Mouse (Mus musculus) limb, embryonic 14.5 days (tissue): ENCODE results near the gene Tesmin. TPM values are rescaled to one million over a fixed set of nuclear protein-coding genes. Genes with fewer than 3 reads are reported as not detected.

Experiments
- ATAC-seq: fragments of 200-750 bp; cut with Nextera tagmentation; 2 replicates; pipeline ENCODE4 v1.8.0; 2017; ENCODE audit warnings: low read depth, moderate number of reproducible peaks, moderate TSS enrichment; ENCODE audit not compliant: low FRiP score
- DNase-seq: peaks from one replicate; pipeline ENCODE4 v3.0.0-alpha.2; 2015; ENCODE audit warnings: low spot score
- H3K27ac ChIP-seq: fragments of 300-500 bp; sonication (generic); replicated peaks from 2 replicates; pipeline ENCODE4 v1.5.1; 2014; ENCODE audit warnings: low read depth, mild to moderate bottlenecking, low read length, moderate library complexity, mixed read lengths
- H3K27me3 ChIP-seq: fragments of 300-500 bp; sonication (generic); 2 replicates; pipeline ENCODE4 v1.6.1; 2014; ENCODE audit warnings: low read length, mixed read lengths; ENCODE audit not compliant: control insufficient read depth, insufficient read depth
- H3K36me3 ChIP-seq: fragments of 300-500 bp; sonication (generic); 2 replicates; pipeline ENCODE4 v1.6.1; 2014; ENCODE audit warnings: mild to moderate bottlenecking, low read length, moderate library complexity, mixed read lengths; ENCODE audit not compliant: control insufficient read depth, insufficient read depth
- H3K4me1 ChIP-seq: fragments of 300-500 bp; sonication (generic); 2 replicates; pipeline ENCODE4 v1.6.1; 2014; ENCODE audit warnings: antibody characterized with exemption, low read length, mixed read lengths; ENCODE audit not compliant: control insufficient read depth, insufficient read depth
- H3K4me2 ChIP-seq: fragments of 300-500 bp; sonication (generic); replicated peaks from 2 replicates; pipeline ENCODE4 v1.6.1; 2014; ENCODE audit warnings: low read depth, mild to moderate bottlenecking, low read length, moderate library complexity; ENCODE audit not compliant: severe bottlenecking
- H3K4me3 ChIP-seq: fragments of 300-500 bp; sonication (generic); replicated peaks from 2 replicates; pipeline ENCODE4 v1.5.1; 2014; ENCODE audit warnings: low read length
- H3K9ac ChIP-seq: fragments of 300-500 bp; sonication (generic); 2 replicates; pipeline ENCODE4 v1.6.1; 2014; ENCODE audit warnings: mild to moderate bottlenecking, low read depth, low read length, moderate library complexity; ENCODE audit not compliant: severe bottlenecking
- H3K9me3 ChIP-seq: fragments of 300-500 bp; sonication (generic); 2 replicates; pipeline ENCODE4 v1.6.1; 2016; ENCODE audit warnings: low read length; ENCODE audit not compliant: control insufficient read depth
- POLR2A ChIP-seq: fragments of 200-500 bp; IDR thresholded peaks from 2 replicates; pipeline ENCODE4 v1.8.0; 2012; ENCODE audit warnings: inconsistent platforms, mild to moderate bottlenecking, moderate library complexity, borderline replicate concordance; ENCODE audit not compliant: insufficient read depth, insufficient read length; ENCODE audit errors: extremely low read depth
- WGBS: fragments of 180-500 bp; shearing (Covaris S2); extraction: QIAGEN DNeasy Blood & Tissue Kit; methylation state at CpG from one replicate; pipeline ENCODE4 v1.1.7; 2014; 5-methylcytosine and 5-hydroxymethylcytosine counted together
- polyA plus RNA-seq, 2 experiments: library from polyadenylated mRNA; depleted of rRNA in 1 of 2; stranded (reverse) in 1 of 2; unstranded in 1 of 2; fragments of >200 nt; fragmentation: Nextera tagmentation in 1 of 2; extraction: Ambion mirVana in 1 of 2; gene quantifications; 2 replicates each; pipeline versions ENCODE4 v1.2.1 to v1.2.3; 2012 to 2014

Gene Tesmin
- polyA plus RNA-seq, 2 experiments: 0.29 to 0.34 TPM

- Histone ChIP-seq H3K36me3 (no peaks in the 10 kb centered on the region), H3K4me2 (no peak overlapping the region), H3K9me3 (no peaks in the 10 kb centered on the region), H3K27me3 (no peaks in the 10 kb centered on the region), H3K27ac (no peak overlapping the region), H3K4me1 (no peaks in the 10 kb centered on the region), H3K9ac (no peak overlapping the region), H3K4me3 (no peak overlapping the region)
- no peak for TF ChIP-seq POLR2A
- 65% methylated on average over 6 of the region's 6 CpGs for WGBS
- peak; percentile 11 for DNase-seq
- ATAC-seq: peak; percentile 26; the same call in 1 of the 2 replicates
These were observed 33.8 kb downstream of the Tesmin start for GRCm38 (mm10) chr19:3422488-3422887.

GRCm38 (mm10) chr19:3422981-3423380 lies 34.3 kb downstream of the Tesmin start:
- Histone ChIP-seq H3K4me3 (no peak overlapping the region), H3K9me3 (no peaks in the 10 kb centered on the region), H3K27me3 (no peaks in the 10 kb centered on the region), H3K36me3 (no peaks in the 10 kb centered on the region), H3K9ac (no peak overlapping the region), H3K4me1 (no peaks in the 10 kb centered on the region), H3K4me2 (no peak overlapping the region), H3K27ac (no peak overlapping the region)
- ATAC-seq (no peak), DNase-seq (no peak)
- no peak for TF ChIP-seq POLR2A
- WGBS: 38% methylated on average over 4 of the region's 4 CpGs

- DNase-seq (no peak), ATAC-seq (no peak)
- no peak overlapping the region for H3K4me2 ChIP-seq
- TF ChIP-seq POLR2A: no peak
- no peaks in the 10 kb centered on the region for H3K9me3 ChIP-seq
- H3K9ac ChIP-seq: no peak overlapping the region
- H3K27me3 ChIP-seq: no peaks in the 10 kb centered on the region
- H3K36me3 ChIP-seq: no peaks in the 10 kb centered on the region
- no peaks in the 10 kb centered on the region for H3K4me1 ChIP-seq
- no peak overlapping the region for H3K4me3 ChIP-seq
- 48% methylated on average over 2 of the region's 2 CpGs for WGBS
- H3K27ac ChIP-seq: no peak overlapping the region
These were observed 35.6 kb downstream of the Tesmin start for GRCm38 (mm10) chr19:3424214-3424613.

- Histone ChIP-seq H3K9me3 (no peaks in the 10 kb centered on the region), H3K9ac (no peak overlapping the region), H3K27me3 (no peaks in the 10 kb centered on the region), H3K4me3 (no peak overlapping the region), H3K4me2 (no peak overlapping the region), H3K27ac (no peak overlapping the region), H3K36me3 (no peaks in the 10 kb centered on the region), H3K4me1 (no peaks in the 10 kb centered on the region)
- no peak for DNase-seq
- ATAC-seq: no peak
- WGBS: 74% methylated on average over 15 of the region's 15 CpGs
- no peak for TF ChIP-seq POLR2A
These were observed 39.6 kb downstream of the Tesmin start for GRCm38 (mm10) chr19:3428057-3428830.

GRCm38 (mm10) chr19:3429156-3429816 lies 40.6 kb downstream of the Tesmin start:
- Histone ChIP-seq H3K4me1 (no peaks in the 10 kb centered on the region), H3K4me3 (no peak overlapping the region), H3K4me2 (no peak overlapping the region), H3K27ac (no peak overlapping the region), H3K36me3 (no peaks in the 10 kb centered on the region), H3K9me3 (no peaks in the 10 kb centered on the region), H3K27me3 (no peaks in the 10 kb centered on the region), H3K9ac (no peak overlapping the region)
- ATAC-seq (no peak), DNase-seq (no peak)
- TF ChIP-seq POLR2A: no peak
- WGBS: 61% methylated on average over 7 of the region's 7 CpGs
